31 mouse cellular contexts compared by ENCODE assay signal in genomic region chr2:153809921-153810320, GRCm38 (mm10). TPM values are rescaled to one million over a fixed set of nuclear protein-coding genes. Genes with fewer than 3 reads are reported as not detected.
A peak's percentile ranks its signal among the peaks of the same experiment; 100 is the strongest.
DNase-seq lines count a peak whose midpoint lies in the region; ATAC-seq lines count a peak whose summit lies in the region.
"Had no signal": no experiment of that assay in that cellular context is flagged by ENCODE, and none has a peak within 500 bp of the region (broad histone marks: within the 10 kb centered on the region; RNA-seq: fewer than 3 reads in every experiment).

No protein-coding gene starts in this region.

- no peak overlapping the region for H3K4me2 ChIP-seq in forebrain, embryonic 15.5 days (replicated peaks)
- H3K4me2 ChIP-seq: embryonic facial prominence, embryonic 15.5 days; forebrain, embryonic 12.5 days; hindbrain, embryonic 15.5 days; liver, embryonic 12.5 days; midbrain, embryonic 15.5 days; neural tube, embryonic 15.5 days had no signal

- no peak overlapping the region for H3K4me3 ChIP-seq in forebrain, embryonic 15.5 days
- H3K4me3 ChIP-seq: embryonic facial prominence, embryonic 10.5 days; embryonic facial prominence, embryonic 15.5 days; forebrain, embryonic 12.5 days; hindbrain, embryonic 10.5 days; hindbrain, embryonic 15.5 days; liver, embryonic 12.5 days; midbrain, embryonic 10.5 days; midbrain, embryonic 15.5 days; neural tube, embryonic 15.5 days had no signal

- DNase-seq in cerebellum, adult 9-11 months, result peak; percentile 49
- no peak for DNase-seq in cerebellum, adult 8-10 months
- peak; percentile 12 for DNase-seq in heart, postnatal 4 days
- no peak for DNase-seq in heart, postnatal 25 days (ENCODE audit: low spot score)
- peak; percentile 69 to 92 for DNase-seq in adrenal gland, adult (ENCODE audit: inconsistent age in 2 of 2, low spot score in 1 of 2)
- peak; percentile 86 for DNase-seq in adrenal gland, postnatal 14 days
- DNase-seq in spleen, postnatal 36 days (ENCODE audit: low spot score in 2 of 2), result no peak
- DNase-seq: gastrocnemius, postnatal 14 days; kidney, adult 18-20 months; kidney, postnatal 4 days; layer of hippocampus, postnatal 36 days; left cerebral cortex, postnatal 4 days; liver, postnatal 0 days; right cerebral cortex, postnatal 25 days; thymus, adult 18-20 months; thymus, postnatal 36 days had no signal

- H3K4me1 ChIP-seq in forebrain, embryonic 15.5 days, result no peaks in the 10 kb centered on the region
- H3K4me1 ChIP-seq: embryonic facial prominence, embryonic 15.5 days; forebrain, embryonic 12.5 days; hindbrain, embryonic 15.5 days; liver, embryonic 12.5 days; midbrain, embryonic 10.5 days; midbrain, embryonic 15.5 days; neural tube, embryonic 15.5 days had no signal

- intact Hi-C loops in heart, postnatal 25 days (cut with DNase I), result loop anchor here (5.0 kb wide), 1 partner anchor 42 kb away; no protein-coding TSS in a partner anchor

- H3K27me3 ChIP-seq in forebrain, embryonic 15.5 days, result no peaks in the 10 kb centered on the region
- H3K27me3 ChIP-seq: embryonic facial prominence, embryonic 15.5 days; forebrain, embryonic 12.5 days; hindbrain, embryonic 15.5 days; midbrain, embryonic 15.5 days; neural tube, embryonic 15.5 days had no signal

- H3K9me3 ChIP-seq in forebrain, embryonic 15.5 days, result no peaks in the 10 kb centered on the region
- H3K9me3 ChIP-seq: embryonic facial prominence, embryonic 10.5 days; embryonic facial prominence, embryonic 15.5 days; forebrain, embryonic 12.5 days; hindbrain, embryonic 10.5 days; hindbrain, embryonic 15.5 days; liver, embryonic 12.5 days; midbrain, embryonic 10.5 days; midbrain, embryonic 15.5 days; neural tube, embryonic 15.5 days had no signal

- no peaks in the 10 kb centered on the region for H3K36me3 ChIP-seq in forebrain, embryonic 15.5 days
- H3K36me3 ChIP-seq: embryonic facial prominence, embryonic 10.5 days; embryonic facial prominence, embryonic 15.5 days; forebrain, embryonic 12.5 days; hindbrain, embryonic 10.5 days; hindbrain, embryonic 15.5 days; liver, embryonic 12.5 days; midbrain, embryonic 10.5 days; midbrain, embryonic 15.5 days; neural tube, embryonic 15.5 days had no signal

- no peak for ATAC-seq in forebrain, embryonic 15.5 days (replicated peaks)
- ATAC-seq: liver, embryonic 12.5 days; liver, postnatal 0 days; lung, postnatal 0 days; midbrain, embryonic 15.5 days had no signal

- no peak overlapping the region for H3K9ac ChIP-seq in forebrain, embryonic 15.5 days (replicated peaks)
- H3K9ac ChIP-seq: embryonic facial prominence, embryonic 15.5 days; forebrain, embryonic 12.5 days; hindbrain, embryonic 15.5 days; liver, embryonic 12.5 days; liver, postnatal 0 days; midbrain, embryonic 15.5 days; neural tube, embryonic 15.5 days had no signal

- 73% methylated on average over 3 of the region's 3 CpGs for WGBS in forebrain, embryonic 15.5 days

- no peak overlapping the region for H3K27ac ChIP-seq in forebrain, embryonic 15.5 days (replicated peaks)
- H3K27ac ChIP-seq: embryonic facial prominence, embryonic 10.5 days; embryonic facial prominence, embryonic 15.5 days; forebrain, embryonic 12.5 days; hindbrain, embryonic 10.5 days; hindbrain, embryonic 15.5 days; liver, embryonic 12.5 days; midbrain, embryonic 10.5 days; midbrain, embryonic 15.5 days; neural tube, embryonic 15.5 days; stomach, postnatal 0 days had no signal

RNA-seq across cellular contexts. Expression of gene Efcab8, which starts 30.2 kb away (rescaled TPM):
- total RNA-seq in heart, postnatal 4 days (2021), result under 1 TPM; 0.26 to 0.29 TPM
- not detected for total RNA-seq in heart, postnatal 25 days (2021)
- not detected in 2 replicates for total RNA-seq in adrenal gland, postnatal 14 days (2021)
- not detected in 2 replicates for polyA plus RNA-seq in forebrain, embryonic 15.5 days (2015; fragmentation: Nextera tagmentation; extraction: Ambion mirVana)
- total RNA-seq: granulocyte monocyte progenitor cell, adult 5-6 weeks had no signal
- polyA plus RNA-seq: embryonic facial prominence, embryonic 10.5 days; embryonic facial prominence, embryonic 15.5 days; forebrain, embryonic 12.5 days; heart, embryonic 14.5 days; hindbrain, embryonic 15.5 days; intestine, embryonic 14.5 days; lung, postnatal 0 days; midbrain, embryonic 10.5 days; neural tube, embryonic 15.5 days had no signal

Comparison
In these comparisons a context has a peak if more than half of its experiments do, and no peak if none do; other contexts are left out.
1. DNase-seq: peak in cerebellum, adult 9-11 months (single experiment), heart, postnatal 4 days (single experiment), adrenal gland, adult (2 of 2) and adrenal gland, postnatal 14 days (single experiment); none in cerebellum, adult 8-10 months (single experiment), heart, postnatal 25 days (single experiment) and spleen, postnatal 36 days (0 of 2).